Mouse (Mus musculus) lung, embryonic 15.5 days (tissue): ENCODE results near the gene Purb. TPM values are rescaled to one million over a fixed set of nuclear protein-coding genes. Genes with fewer than 3 reads are reported as not detected.
"Not testable (repeated sequence)": the region's sequence is repeated elsewhere in the genome, so short reads cannot be mapped to it uniquely, and the experiment has no call there.

ENCODE experiments used
- ATAC-seq: fragments of 200-750 bp; cut with Nextera tagmentation; 2 replicates; pipeline ENCODE4 v1.8.0; 2017; ENCODE audit warnings: moderate number of reproducible peaks, borderline replicate concordance; ENCODE audit not compliant: low FRiP score, low TSS enrichment; ENCODE audit errors: extremely low read depth
- H3K27ac ChIP-seq: fragments of 300-500 bp; sonication (generic); 2 replicates; pipeline ENCODE4 v1.5.1; 2015; ENCODE audit warnings: moderate library complexity, mild to moderate bottlenecking, inconsistent platforms
- H3K27me3 ChIP-seq: fragments of 300-500 bp; sonication (generic); 2 replicates; pipeline ENCODE4 v1.6.1; 2015; ENCODE audit warnings: inconsistent platforms
- H3K36me3 ChIP-seq: fragments of 300-500 bp; sonication (generic); 2 replicates; pipeline ENCODE4 v1.6.1; 2015; ENCODE audit warnings: inconsistent platforms
- H3K4me1 ChIP-seq: fragments of 300-500 bp; sonication (generic); 2 replicates; pipeline ENCODE4 v1.6.1; 2015; ENCODE audit warnings: inconsistent platforms
- H3K4me2 ChIP-seq: fragments of 300-500 bp; sonication (generic); 2 replicates; pipeline ENCODE4 v1.6.1; 2015; ENCODE audit warnings: inconsistent platforms, mild to moderate bottlenecking, moderate library complexity
- H3K4me3 ChIP-seq: fragments of 300-500 bp; sonication (generic); 2 replicates; pipeline ENCODE4 v1.5.1; 2015; ENCODE audit warnings: mild to moderate bottlenecking, inconsistent platforms
- H3K9ac ChIP-seq: fragments of 300-500 bp; sonication (generic); 2 replicates; pipeline ENCODE4 v1.6.1; 2015; ENCODE audit warnings: inconsistent platforms
- H3K9me3 ChIP-seq: fragments of 300-500 bp; sonication (generic); 2 replicates; pipeline ENCODE4 v1.6.1; 2016; ENCODE audit warnings: inconsistent platforms
- WGBS: fragments of 180-500 bp; shearing (Covaris S2); methylation state at CpG from one replicate; pipeline ENCODE4 v1.1.7; 2015; 5-methylcytosine and 5-hydroxymethylcytosine counted together
- microRNA-seq: library from miRNA; unstranded; fragments of <30 nt; microRNA quantifications from one replicate; pipeline ENCODE4, GENCODE M21; 2016
- polyA plus RNA-seq: library from polyadenylated mRNA; unstranded; fragments of >200 nt; fragmentation: Nextera tagmentation; extraction: Ambion mirVana; gene quantifications from 2 replicates; pipeline ENCODE4 v1.2.1, GENCODE M21; 2015

Purb gene
- polyA plus RNA-seq, 1 experiment from 2014 or later: 28.1 TPM

GRCm38 (mm10) chr11:6437667-6438066 lies 38.0 kb downstream of the Purb start:
- H3K4me3 ChIP-seq: no peak overlapping the region
- no peaks in the 10 kb centered on the region for H3K27me3 ChIP-seq
- no peak overlapping the region for H3K27ac ChIP-seq
- peaks cover 54% of the 10 kb centered on the region for H3K36me3 ChIP-seq
- no peak for ATAC-seq
- 0 out of 2 replicates have a peak, but pooled peaks cover 2% of the 10 kb centered on the region for H3K4me1 ChIP-seq
- no peak overlapping the region for H3K9ac ChIP-seq
- no peaks in the 10 kb centered on the region for H3K9me3 ChIP-seq
- 89% methylated on average over 2 of the region's 2 CpGs for WGBS
- no peak overlapping the region for H3K4me2 ChIP-seq

GRCm38 (mm10) chr11:6436442-6436841 lies 39.3 kb downstream of the Purb start:
- H3K9me3 ChIP-seq: no peaks in the 10 kb centered on the region

GRCm38 (mm10) chr11:6430186-6430585 lies 45.5 kb downstream of the Purb start:
- Histone ChIP-seq H3K27me3 (no peaks in the 10 kb centered on the region), H3K4me2 (no peak overlapping the region), H3K27ac (no peak overlapping the region), H3K4me3 (no peak overlapping the region), H3K9ac (no peak overlapping the region), H3K4me1 (no peaks in the 10 kb centered on the region), H3K36me3 (peaks cover 91% of the 10 kb centered on the region), H3K9me3 (no peaks in the 10 kb centered on the region)
- WGBS: 94% methylated on average over 7 of the region's 7 CpGs
- no peak for ATAC-seq

More at GRCm38 (mm10) chr11:6436442-6436841, 39.3 kb downstream of the Purb start:
- no peak for ATAC-seq
- no peak overlapping the region for H3K4me3 ChIP-seq
- H3K9ac ChIP-seq: no peak overlapping the region
- WGBS: 73% methylated on average over 8 of the region's 8 CpGs
- H3K4me1 ChIP-seq: no peaks in the 10 kb centered on the region
- no peak overlapping the region for H3K27ac ChIP-seq
- H3K36me3 ChIP-seq: peaks cover 67% of the 10 kb centered on the region
- H3K4me2 ChIP-seq: no peak overlapping the region
- no peaks in the 10 kb centered on the region for H3K27me3 ChIP-seq

- Histone ChIP-seq H3K9ac (no peak overlapping the region), H3K4me1 (peaks cover 15% of the 10 kb centered on the region), H3K36me3 (peaks cover 64% of the 10 kb centered on the region), H3K27me3 (no peaks in the 10 kb centered on the region), H3K4me2 (no peak overlapping the region), H3K4me3 (no peak overlapping the region), H3K9me3 (no peaks in the 10 kb centered on the region), H3K27ac (no peak overlapping the region)
- no peak for ATAC-seq
- 73% methylated on average over 2 of the region's 2 CpGs for WGBS
These were observed 54.9 kb downstream of the Purb start for GRCm38 (mm10) chr11:6420722-6421350.

GRCm38 (mm10) chr11:6420283-6420703 lies 55.4 kb downstream of the Purb start:
- no peak for ATAC-seq
- no peaks in the 10 kb centered on the region for H3K27me3 ChIP-seq
- H3K9ac ChIP-seq: no peak overlapping the region
- no peak overlapping the region for H3K4me2 ChIP-seq
- WGBS: 11% methylated on average over 1 of the region's 1 CpGs
- no peak overlapping the region for H3K27ac ChIP-seq
- H3K4me3 ChIP-seq: no peak overlapping the region
- H3K4me1 ChIP-seq: peaks cover 15% of the 10 kb centered on the region
- peaks cover 60% of the 10 kb centered on the region for H3K36me3 ChIP-seq
- no peaks in the 10 kb centered on the region for H3K9me3 ChIP-seq

- H3K9me3 ChIP-seq, H3K27me3 ChIP-seq, H3K4me2 ChIP-seq, H3K27ac ChIP-seq, H3K4me3 ChIP-seq, ATAC-seq, H3K9ac ChIP-seq: not testable (repeated sequence)
- 58% methylated on average over 4 of the region's 4 CpGs for WGBS
- H3K36me3 ChIP-seq: peaks cover 53% of the 10 kb centered on the region
- peaks cover 24% of the 10 kb centered on the region for H3K4me1 ChIP-seq
These were observed 56.6 kb downstream of the Purb start for GRCm38 (mm10) chr11:6419156-6419555.

GRCm38 (mm10) chr11:6418751-6419150 lies 57.0 kb downstream of the Purb start:
- Histone ChIP-seq H3K4me2 (peak overlapping the region; percentile 91; the same call in 1 of the 2 replicates), H3K9ac (no peak overlapping the region), H3K9me3 (no peaks in the 10 kb centered on the region), H3K27me3 (no peaks in the 10 kb centered on the region), H3K4me1 (peaks cover 25% of the 10 kb centered on the region), H3K36me3 (peaks cover 50% of the 10 kb centered on the region), H3K27ac (no peak overlapping the region), H3K4me3 (no peak overlapping the region)
- 76% methylated on average over 5 of the region's 5 CpGs for WGBS
- ATAC-seq: no peak

Small RNA genes lying within 50 kb of the gene (microRNA-seq; reads per million reads assigned to microRNA genes)
- gene Gm22123: not detected

Other genes starting within 250 kb of the Purb start
- 0.04 TPM in 1 of 2 replicates, not detected in the other for gene Npc1l1, start 245.8 kb downstream of the Purb start, polyA plus RNA-seq
- 89.7 and 91.0 TPM in 2 replicates for gene Ddx56, start 208.1 kb downstream of the Purb start, polyA plus RNA-seq
- gene Tmed4, start 201.0 kb downstream of the Purb start, polyA plus RNA-seq: 95.9 and 96.7 TPM in 2 replicates
- gene Ogdh, start 184.3 kb downstream of the Purb start, polyA plus RNA-seq: 98.7 and 107 TPM in 2 replicates
- gene Zmiz2, start 86.8 kb downstream of the Purb start, polyA plus RNA-seq: 10.7 and 10.9 TPM in 2 replicates
- 6,112 and 6,204 TPM in 2 replicates for gene Ppia, start 60.5 kb downstream of the Purb start, polyA plus RNA-seq
- gene H2afv, start 31.5 kb downstream of the Purb start, polyA plus RNA-seq: 540 and 574 TPM in 2 replicates
- 2.9 and 4.1 TPM in 2 replicates for gene Myo1g, start 45.0 kb upstream of the Purb start, polyA plus RNA-seq
- 87.8 and 92.9 TPM in 2 replicates for gene Ccm2, start 71.0 kb upstream of the Purb start, polyA plus RNA-seq
- 2.1 and 2.4 TPM in 2 replicates for gene Nacad, start 130.1 kb upstream of the Purb start, polyA plus RNA-seq
- 33.9 and 37.9 TPM in 2 replicates for gene Tbrg4, start 150.2 kb upstream of the Purb start, polyA plus RNA-seq
- not detected in 2 replicates for gene Wap, start 162.7 kb upstream of the Purb start, polyA plus RNA-seq
- gene Ramp3, start 182.6 kb upstream of the Purb start, polyA plus RNA-seq: 1.3 and 2.1 TPM in 2 replicates